Mouse (Mus musculus) C2C12 (cell line): ENCODE results near the gene Ptprm.

Experiments used
- CEBPB ChIP-seq: IDR thresholded peaks from one replicate; pipeline ENCODE4 v1.6.1; 2011; ENCODE audit warnings: low read depth, mild to moderate bottlenecking, control low read depth, moderate library complexity
- CTCF ChIP-seq: IDR thresholded peaks from one replicate; pipeline ENCODE4 v1.5.1; 2011; ENCODE audit not compliant: control insufficient read depth, insufficient read depth, insufficient read length
- FOSL1 ChIP-seq: IDR thresholded peaks from one replicate; pipeline ENCODE4 v1.8.0; 2011; ENCODE audit warnings: mild to moderate bottlenecking, low read length; ENCODE audit not compliant: poor library complexity, insufficient read depth, severe bottlenecking
- MAX ChIP-seq: IDR thresholded peaks from one replicate; pipeline ENCODE4 v1.6.1; 2011; ENCODE audit warnings: mild to moderate bottlenecking, control low read depth
- MYOD1 ChIP-seq: IDR thresholded peaks from one replicate; pipeline ENCODE4 v1.6.1; 2011; ENCODE audit warnings: low read depth; ENCODE audit not compliant: control insufficient read depth, insufficient read length
- USF1 ChIP-seq: IDR thresholded peaks from one replicate; pipeline ENCODE4 v1.6.1; 2011; ENCODE audit warnings: low read depth, mild to moderate bottlenecking, control low read depth, moderate library complexity

DNA sequence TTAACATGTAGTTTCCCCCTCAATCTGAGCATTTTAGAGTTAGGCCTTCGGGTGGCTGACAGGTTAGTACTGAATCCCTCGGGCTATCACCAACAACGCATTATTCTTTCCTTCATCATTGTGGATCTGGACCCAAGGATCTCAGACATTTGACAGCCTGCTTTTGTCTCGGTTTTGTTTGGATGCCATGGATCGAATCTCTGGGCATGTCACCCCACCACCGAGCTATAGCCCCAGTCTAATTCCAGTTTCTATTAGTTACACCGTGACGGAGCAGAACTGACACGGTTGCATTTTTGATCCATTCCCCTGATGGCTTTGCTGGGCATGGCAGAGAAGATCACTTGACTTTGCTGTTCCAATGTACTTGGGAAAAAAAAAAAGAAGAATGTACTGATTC lies 346.1 kb downstream of the Ptprm start:
- no peak for TF ChIP-seq CTCF
- no peak for TF ChIP-seq MAX
- TF ChIP-seq MYOD1, result no peak
- TF ChIP-seq USF1, result no peak
- no peak for TF ChIP-seq CEBPB
- no peak for TF ChIP-seq FOSL1
